Mouse (Mus musculus): Measurements from ENCODE around the gene Aspscr1.
A peak's percentile ranks its signal among the peaks of the same experiment; 100 is the strongest.

Aspscr1 gene

DNA sequence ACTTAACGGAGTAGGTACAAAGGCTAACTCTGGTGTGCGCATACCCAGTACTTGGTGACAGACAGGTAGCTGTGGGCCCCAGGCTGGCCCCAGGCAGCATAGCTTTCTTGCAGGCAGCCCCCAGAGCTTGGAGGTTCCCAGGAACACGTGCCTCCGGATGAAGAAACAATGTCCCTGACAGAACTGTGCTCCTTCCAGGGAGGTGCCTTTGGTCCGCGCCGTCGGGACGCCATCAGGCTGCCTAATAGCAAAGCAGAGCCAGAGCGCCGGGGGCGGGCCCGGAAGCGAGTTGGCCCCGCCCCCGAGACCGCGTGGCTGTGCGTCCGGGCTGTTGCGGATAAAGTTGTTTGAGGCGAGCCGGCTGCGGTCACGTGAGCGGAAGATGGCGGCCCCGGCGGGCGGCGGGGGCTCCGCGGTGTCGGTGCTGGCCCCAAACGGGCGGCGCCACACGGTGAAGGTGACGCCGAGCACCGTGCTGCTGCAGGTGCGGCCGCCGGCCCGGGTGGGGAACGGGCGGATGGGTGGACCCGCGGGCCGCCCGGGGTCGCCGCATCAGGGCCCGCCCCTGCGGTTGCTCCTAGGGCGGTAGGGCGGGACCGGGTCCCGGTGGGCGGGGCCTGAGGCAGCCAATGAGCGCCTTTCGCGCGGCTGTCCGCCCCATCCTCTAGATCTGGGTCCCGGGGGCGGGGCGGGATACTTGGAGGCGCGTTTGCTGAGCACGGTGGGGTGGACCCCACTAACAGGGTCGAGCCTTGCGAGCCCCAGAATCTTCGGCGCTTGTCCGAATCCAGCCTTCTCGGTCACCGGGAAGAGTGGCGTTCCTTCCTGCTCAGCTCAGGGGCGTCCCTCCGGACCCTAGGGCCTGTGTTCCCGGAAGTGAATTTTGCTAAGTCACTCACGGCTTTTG, at the start of gene Aspscr1:
TSS of gene Aspscr1 (plus strand) at position 287 of the 907 bp plus-strand sequence.
- DNase-seq (ENCODE audit: extremely low spot score, low read depth, low spot score) = peak; percentile 72

DNA sequence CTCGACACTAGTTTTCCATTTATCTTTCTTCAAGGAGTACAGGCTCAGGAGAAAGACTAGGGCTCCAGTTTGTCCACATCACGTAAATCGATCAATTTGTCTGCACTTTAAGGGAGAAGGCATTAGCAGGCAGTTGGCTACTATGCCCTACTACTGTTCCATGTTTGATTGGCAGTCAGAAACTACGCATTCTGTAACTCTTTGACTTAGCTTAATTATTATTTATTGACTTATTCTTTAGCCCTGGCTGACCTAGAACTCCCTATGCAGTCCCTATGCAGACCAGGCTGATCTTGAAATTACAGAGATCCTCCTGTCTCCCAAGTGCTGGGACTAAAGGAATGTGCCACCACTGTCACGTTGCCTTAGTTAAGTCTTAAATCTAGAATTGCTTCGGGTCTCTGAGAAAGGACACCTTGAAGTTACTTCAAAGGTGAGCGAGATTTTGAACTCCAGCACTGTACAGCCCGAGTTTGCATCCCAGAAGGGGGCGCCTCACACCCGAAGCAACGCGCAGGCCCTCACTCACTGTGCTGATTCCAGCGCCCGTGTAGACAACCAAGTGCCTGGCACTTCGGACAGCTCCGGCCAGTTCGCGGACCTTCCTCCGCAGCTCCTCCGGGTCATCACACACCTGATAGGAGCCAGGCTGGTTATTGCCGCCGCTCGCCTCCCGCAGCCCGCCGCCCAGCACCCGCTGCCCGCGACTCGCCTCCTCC, 48.7 kb upstream of the Aspscr1 start:
- DNase-seq (ENCODE audit: extremely low spot score, low read depth, low spot score) = no peak

DNA sequence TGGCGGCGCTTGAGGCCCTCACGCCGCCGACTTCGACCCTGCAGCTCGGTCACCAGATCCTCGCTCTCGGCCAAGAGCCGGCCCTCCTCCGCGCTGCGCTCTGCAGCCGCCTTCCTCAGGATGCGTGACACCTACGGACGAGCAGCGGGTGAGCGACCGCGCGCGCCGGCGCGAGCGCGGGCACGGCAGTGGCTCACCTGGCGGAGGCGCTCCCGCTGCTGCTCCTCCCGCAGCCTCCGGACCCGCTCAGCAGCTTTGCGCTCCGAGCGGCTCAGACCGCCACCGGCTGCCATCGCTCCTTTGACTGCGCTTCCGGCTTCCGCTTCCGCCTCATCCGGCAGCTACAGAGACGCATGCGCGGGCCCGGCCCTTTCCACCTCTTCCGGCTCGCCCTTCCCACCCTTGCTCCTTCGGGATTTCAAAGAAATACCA, 48.1 kb upstream of the Aspscr1 start:
- DNase-seq (ENCODE audit: extremely low spot score, low read depth, low spot score) = no peak

DNA sequence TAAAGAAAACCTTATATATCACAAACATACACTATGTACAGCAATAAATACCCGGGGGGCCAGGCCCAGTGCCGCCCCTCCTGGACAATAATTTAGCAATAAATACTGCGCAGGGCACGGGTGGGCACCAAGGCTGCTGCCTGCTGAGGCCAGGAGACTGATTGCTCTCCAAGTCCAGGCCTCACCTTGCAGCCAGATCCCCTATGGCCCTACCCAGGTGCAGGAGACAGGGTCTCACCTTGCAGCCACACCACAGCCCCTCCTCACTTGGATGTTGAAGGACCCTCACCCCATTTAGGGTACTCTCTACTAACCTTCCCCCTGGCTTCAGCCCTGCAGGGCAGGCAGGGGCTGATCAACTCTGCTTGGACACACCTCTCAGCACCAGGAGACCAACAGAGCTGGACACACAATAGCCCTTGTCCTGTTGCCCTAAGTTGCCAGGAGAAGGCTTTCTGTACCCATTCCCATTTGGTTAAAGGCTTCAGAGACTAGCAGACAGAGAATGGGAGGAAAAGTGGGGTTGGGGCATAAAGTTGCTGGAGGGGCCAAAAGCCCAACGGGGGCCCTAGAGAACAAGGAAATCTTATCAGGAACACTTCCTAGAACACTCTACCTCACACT, 47.5 kb upstream of the Aspscr1 start, which contains the start of gene Sirt7:
TSS of gene Sirt7 (minus strand) at position 89 of the 624 bp plus-strand sequence.
- DNase-seq (ENCODE audit: extremely low spot score, low read depth, low spot score) = no peak

DNA sequence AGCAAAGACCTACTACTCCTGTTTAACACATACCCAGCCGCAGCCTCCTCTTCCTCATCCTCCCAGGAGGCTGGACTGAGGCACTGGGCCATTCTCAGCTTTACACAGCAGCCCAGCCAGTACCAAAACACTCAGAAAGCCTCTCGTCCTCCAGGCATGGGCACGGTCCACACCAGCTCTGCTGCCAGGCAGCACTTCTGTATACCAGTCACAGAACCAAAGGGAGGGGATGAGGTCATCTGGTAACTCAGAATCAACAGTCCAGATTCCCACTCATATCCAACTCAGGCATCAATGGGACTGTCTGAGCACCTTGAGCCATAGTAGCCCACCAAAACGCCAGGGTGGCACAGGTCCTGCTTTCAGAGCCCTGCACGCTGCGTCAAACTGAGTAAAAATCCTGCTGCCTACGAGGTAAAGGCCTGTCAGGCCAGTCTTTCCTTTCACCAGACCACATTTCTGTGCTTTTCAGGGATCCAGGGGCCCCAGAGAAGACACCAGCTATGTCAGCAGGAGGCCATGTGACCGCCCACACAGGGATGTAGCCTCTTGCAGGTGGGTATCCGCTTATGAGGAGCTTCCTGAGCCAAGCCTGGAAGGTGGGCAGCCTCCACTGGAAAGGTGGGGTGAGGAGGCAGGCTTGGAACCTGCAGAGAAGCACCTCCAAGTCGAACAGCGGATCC, 45.8 kb upstream of the Aspscr1 start:
- no peak for DNase-seq (ENCODE audit: extremely low spot score, low read depth, low spot score)

DNA sequence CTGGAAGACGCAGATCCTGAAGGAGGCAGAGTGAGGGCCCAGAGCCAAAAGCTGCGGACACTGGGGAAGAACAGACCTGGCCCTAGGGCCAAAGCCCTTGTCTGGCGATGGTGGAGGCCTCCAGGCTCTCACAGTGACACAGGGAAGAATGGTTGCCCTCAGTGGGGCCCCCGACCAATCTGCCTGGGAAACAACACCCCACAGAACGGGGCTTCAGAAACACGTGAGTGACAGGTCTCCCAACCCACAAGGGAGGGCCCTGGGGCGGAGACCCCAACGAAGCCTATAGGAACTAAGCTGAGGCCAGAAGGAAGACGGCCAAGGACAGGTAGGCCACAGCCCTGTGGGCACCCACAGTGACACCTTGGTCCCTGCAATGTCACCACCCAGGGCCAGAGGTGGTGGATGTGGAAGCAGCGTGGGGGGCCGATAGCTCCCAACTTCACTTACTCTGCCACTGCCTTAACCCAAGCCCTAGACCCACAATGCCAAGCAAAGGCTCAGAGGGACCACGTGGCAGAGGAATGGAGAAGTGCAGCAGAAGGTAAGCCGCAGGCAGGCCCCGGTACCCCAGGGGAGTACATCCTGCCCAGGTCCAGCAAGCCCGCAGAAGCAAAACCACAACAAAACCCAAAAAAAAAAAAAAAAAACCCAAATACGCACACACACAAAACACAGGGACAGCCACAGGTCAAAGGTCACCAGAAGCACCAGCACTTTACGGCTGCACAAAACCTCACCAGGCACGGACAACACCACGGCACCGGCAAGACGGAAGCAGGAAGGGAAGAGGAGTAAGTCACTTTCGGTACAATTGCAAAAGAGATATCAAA, 45.1 kb upstream of the Aspscr1 start:
- no peak for DNase-seq (ENCODE audit: extremely low spot score, low read depth, low spot score)

DNA sequence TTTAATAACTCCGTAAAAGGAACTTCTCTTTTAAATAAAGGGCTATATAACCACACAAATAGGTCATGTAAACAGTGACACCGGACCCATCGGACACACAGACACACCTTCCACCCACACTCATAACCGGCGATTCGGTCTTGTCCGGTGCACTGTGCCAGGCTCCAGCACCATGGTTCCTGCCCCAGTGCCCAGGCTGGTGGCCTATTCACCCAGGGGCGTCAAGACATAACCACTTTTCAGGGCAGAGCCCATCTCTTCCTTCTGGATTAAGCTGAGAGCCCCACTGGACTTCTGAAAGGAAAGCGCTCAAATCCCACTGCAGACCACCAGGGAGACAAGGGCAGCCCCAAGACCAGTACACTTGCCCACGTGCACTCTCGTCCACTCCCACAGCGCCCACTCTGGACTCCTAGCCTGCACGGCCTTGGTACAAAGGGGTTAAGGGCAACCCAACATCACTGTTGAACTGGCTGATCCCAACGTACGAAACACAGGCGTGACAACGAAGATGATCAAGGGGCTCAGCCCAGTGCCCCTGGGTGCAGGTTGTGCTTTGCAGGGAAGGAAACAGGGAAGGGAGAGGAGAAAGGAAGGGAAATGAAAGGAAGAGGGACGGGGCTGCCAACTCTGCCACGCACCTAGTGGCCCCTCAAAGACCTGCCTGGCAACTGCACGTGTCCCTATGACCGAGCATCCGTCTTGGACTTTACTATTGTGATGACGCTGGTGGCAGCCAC, 44.0 kb upstream of the Aspscr1 start:
- no peak for DNase-seq (ENCODE audit: extremely low spot score, low read depth, low spot score)

DNA sequence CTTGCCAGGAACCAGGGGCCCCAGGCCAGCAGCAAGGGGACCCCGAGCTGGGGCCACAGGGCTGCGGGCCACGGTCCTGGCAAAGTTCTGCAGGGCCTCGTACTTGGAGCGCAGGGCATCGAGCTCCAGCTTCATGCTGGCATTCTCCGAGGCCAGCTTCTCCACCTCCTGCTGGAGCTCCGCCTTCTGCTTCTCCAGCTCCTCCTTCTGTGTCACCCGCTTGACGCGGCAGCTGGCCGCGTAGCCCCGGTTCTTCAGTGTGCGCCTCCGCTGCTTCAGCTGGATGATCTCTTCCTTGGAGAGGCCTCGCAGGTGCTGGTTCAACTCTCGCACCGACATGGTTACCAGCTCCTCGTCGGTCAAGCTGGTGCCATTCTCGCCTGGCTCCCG, 43.4 kb upstream of the Aspscr1 start:
- DNase-seq (ENCODE audit: extremely low spot score, low read depth, low spot score) = no peak

DNA sequence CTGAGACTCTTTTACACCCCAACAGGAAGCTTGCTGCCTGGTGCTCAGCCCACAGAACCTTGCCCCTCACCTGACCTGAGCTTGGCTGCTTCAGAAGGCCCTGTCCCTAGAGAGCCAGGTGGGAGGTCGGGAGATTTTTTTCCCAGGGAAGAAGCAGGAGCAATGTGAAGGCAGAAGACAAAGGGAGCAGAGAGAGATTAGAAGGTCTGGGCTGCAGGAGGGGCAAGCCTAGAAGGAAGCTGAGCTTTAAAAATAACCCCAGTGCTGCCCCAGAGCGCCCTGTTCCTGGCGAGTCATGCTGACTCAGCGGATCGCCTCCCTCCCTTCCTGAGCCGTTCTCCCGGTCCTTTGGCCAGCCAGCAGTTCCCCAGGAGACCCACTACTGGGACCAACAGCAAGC, 42.9 kb upstream of the Aspscr1 start:
- DNase-seq (ENCODE audit: extremely low spot score, low read depth, low spot score) = no peak

DNA sequence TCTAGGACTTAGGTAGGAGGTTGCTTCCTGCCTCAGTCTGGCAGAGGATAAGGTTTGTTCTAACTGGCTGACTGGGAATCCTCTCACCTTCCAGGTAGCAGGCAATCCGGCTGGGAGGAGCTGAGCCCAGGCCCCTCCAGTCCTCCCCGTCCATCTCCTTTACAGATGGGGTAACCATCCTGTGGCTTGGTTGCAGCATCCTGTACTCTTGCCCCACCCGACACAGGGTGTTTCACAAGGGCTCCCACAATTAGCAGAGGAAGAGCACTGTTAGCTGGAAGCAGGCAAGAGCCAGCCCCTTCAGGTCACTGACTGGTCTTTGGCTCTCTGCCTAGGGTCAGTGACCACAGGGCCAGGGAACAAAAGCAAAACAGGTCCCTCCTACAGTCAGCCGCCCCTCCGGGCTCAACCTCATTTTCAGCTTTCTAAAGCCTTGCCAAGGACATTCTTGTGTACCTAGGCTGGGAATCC, 42.3 kb upstream of the Aspscr1 start:
- DNase-seq (ENCODE audit: extremely low spot score, low read depth, low spot score) = no peak

DNA sequence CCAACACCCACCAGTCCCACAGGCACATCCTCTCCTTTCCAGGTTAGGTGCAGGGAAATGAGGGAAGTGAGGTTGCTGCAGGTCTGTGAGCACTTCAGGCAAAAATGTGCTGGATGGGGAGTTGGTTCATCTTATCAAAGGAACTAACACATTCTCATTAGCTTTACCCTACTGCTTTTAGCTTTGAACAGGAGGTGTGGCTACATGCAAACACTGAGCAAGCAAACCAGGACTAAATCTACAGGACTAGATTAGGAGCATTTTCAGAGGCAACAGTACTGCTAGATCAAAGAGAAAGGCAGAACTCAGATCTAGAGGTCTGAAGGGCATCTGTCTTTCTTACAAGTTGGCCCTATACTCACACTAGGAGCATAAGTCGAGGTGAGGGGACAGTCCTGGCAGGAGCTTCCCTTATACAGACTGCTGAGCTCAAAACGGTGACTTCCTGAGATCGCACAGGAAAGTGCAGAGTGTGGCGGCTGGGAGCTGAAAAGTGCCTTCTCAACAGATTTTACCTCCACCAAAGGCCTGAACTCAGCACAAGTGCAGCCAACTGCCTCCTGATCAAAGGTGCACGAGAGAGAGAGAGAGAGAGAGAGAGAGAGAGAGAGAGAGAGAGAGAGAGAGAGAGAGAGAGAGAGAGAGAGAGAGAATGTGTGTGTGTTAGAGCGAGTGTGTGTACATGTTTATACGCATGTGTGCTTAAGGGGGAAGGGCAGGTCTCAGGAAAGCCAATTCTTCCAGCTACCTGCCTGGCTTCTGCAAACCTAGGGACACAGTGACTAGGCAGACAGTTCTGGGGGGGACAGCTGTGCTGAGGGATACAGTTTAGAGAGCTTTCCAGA, 41.7 kb upstream of the Aspscr1 start:
- no peak for DNase-seq (ENCODE audit: extremely low spot score, low read depth, low spot score)

DNA sequence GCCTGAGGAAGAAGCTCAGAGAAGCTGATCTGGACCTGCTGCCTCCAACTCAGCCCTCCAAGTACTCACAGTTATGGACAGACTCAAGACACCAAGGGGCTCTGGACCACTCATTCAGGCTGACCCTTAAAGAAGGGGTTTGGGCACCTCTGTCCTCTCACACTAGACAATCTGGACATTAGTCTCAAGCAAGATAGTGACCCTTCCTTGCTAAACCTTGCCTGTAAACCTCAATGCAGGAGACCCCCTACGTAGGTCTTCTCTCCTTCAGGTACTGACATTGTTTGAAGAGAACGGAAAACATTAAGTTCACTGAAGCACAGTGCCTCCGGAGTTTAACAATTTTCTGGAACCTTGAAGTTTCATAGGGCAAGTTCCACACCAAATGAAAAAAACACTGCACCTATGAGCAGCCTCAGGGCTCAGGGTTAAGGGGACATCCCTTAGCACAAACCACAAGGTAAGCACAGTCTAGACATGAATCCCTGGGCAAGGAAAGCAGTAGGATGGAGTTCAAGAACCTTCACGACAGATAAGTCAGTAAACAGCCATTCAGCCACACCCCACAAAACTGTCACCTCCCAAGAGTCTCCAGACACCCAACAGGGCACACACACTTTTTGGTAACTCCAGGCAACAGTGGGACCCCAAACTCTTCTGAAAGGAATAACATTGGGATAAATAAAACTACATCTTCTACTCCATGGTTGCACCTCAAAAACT, 40.9 kb upstream of the Aspscr1 start:
- no peak for DNase-seq (ENCODE audit: extremely low spot score, low read depth, low spot score)

DNA sequence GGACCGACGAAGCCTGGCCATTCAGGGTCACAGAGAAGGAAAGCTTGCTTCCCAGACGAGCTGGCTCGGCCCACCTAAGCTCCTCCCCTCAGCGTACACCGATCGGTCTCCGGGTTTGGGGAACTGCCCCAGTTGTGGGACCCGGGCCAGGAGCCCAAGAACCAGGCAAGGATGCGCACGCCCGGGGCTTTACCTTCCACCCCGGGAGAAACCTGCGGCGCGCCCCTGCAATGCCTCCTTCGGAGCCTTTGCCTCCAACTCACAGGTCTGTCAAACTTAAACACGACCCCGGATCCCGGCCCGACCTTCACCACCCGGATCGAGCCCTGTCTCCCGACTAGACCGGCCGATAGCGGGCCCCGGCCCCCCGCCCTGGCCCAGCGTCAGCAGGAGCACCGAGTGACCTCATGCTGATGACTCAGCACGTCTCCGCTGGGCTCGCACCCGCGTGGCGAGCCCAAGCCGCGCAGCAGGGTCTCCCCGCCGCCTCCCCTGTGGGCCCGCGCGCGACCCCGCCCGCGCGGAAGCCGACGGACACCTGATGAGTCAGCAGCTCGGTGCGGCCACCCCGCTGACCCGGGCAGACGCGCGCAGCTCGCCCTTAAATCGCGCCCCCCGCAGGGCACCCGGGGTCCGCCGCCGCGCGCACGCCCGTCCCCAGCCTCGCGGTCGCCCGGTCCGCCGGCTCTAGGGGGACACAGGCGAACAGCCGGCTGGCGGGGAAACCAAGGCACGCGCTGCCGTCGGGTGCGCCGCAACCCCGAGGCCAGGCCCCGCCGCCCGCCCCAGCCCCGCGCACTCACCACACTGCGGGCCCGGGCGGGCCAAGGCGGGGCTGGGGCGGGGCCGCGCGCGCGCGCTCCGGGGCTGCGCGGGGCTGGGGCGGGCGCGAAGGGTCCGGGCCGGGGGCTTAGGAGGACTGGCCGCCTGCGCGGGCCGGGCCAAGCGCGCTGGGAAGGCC, 39.9 kb upstream of the Aspscr1 start:
- DNase-seq (ENCODE audit: extremely low spot score, low read depth, low spot score) = no peak

DNA sequence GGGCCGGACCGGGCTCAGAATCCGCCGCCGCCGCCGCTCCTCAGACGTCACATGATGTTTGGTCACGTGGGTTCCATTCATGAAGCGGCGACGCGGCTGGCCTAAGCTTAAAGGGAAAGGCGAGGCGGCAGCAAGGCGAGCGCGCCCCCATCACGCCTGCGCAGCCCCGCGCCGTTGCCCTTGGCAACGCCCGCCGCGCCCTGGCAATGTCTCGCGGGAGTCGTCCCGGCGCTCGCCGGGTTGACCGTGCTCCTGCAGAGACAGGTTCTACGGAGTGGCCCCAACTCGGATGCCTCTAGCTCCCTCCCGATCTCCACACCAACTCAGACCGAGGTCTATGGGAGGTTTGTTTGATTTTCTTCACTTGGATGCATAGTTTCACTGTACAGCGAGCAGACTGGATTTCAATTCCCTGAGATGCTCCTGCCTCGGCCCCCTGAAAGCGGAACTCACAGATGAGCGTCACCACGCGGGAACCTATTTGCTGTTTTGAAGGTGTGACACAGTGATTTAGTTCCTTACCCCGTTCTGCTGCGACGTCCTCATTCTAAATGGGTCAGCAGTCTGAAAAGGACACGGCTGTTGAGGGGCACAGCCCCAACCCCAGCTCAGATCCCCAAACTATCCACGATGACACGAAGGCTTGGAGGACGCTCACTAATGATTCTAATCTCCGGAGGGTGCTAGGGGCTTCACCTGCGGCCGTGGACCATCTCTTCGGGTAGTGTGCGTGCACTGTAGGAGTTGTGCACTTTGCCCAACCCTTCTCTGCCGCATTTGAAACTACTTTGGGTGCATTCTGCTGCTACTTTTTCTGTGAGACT, 39.0 kb upstream of the Aspscr1 start, which contains the start of gene Mafg:
TSS of gene Mafg (minus strand) at position 81 of the 824 bp plus-strand sequence.
- DNase-seq (ENCODE audit: extremely low spot score, low read depth, low spot score) = peak; percentile 75

DNA sequence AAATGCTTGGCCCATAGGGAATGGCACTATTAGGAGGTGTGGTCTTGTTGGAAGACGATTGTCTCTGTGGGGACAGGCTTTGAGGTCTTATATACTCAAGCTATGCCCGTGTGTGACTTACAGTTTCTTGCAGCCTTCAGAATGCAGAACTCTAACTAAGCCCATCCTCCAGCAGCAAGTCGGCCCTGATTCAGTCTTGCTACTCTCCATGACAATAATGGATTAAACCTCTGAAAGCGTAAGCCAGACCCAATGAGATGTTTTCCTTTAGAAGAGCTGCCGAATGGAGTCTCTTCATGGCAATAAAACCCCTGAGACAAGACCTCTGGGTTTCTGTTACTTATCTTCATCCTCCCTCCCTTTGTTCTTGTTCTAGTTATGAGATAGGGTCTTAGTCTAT, 38.0 kb upstream of the Aspscr1 start:
- DNase-seq (ENCODE audit: extremely low spot score, low read depth, low spot score) = no peak

DNA sequence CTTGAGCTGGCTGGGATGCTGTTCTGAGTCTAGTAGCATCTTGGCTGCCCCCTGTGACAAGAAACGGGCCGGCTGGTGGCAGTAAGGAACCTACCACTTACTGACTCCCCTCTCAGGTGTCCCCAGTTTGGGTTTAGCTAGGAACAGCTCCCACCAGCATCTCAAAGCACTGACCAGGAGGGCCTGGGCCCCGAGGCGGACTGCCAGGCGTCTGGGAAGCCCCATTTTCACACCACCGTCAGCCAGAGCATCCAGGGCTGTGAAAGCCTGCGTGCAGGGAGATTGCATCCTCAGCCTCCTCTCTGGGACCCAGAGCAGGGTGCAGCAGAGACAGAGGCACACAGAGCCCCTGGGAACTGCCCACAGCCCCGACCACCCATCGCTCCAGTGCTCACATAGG, 31.5 kb upstream of the Aspscr1 start:
- no peak for DNase-seq (ENCODE audit: extremely low spot score, low read depth, low spot score)
